Mouse (Mus musculus) urinary bladder, postnatal 14 days (tissue): ENCODE measurements around the gene Gm38655.
"Not testable (repeated sequence)": the region's sequence is repeated elsewhere in the genome, so short reads cannot be mapped to it uniquely, and the experiment has no call there.

Experiments
- DNase-seq: peaks from one replicate; pipeline ENCODE4 v3.0.0; 2021; ENCODE audit warnings: low spot score

The Gm38655 gene

DNA sequence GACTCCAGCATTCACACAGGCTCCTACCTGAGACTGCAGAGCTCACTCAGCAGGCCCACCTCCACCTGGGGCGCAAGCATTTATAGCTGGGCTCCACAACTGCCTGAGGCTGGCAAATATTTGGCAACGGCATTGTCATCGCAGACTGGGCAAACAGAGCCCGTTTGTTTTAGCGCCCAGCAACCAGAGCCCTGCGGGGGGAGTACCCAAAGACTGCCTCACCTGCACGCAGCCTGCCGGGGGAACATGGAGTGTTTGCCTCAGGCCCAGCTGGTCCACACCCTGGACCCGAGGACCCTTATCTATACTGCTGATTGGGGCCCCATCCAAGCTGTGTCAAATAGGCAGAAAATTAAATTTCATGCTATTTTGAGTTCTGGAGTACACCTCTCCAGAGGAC lies at the start of gene Gm38655:
Gm38655 (minus strand) TSS at position 61 of the 400 bp plus-strand sequence.
- peak; percentile 46 for DNase-seq

DNA sequence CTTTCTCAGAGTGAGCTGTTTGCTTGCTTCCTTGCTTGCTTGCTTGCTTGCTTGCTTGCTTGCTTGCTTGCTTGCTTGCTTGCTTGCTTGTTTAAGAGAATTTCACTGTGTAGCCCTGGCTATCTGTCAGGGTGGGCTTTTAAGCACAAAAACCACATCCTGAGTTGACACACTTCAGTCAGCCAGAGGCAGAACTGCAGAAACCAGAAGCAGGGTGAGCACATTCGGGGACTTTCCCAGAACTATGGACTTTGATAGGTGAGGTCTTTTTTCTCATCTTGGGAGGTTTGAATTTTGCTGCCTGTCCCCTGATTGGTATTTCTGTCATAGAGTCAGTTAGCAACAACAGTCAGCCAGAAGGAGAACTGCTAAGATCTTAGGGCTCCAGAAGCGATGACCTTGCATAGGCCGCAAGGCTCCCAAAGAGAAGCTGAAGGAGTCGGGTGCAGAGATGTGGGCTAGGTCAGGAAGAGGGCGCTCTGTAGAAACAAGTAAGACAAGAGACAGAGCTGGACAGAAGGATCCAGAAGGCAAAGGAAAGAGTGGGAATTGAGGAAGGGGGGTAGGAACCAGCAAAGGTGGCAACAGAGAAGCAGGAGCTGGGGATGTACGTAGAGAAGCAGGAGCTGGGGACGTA lies 49.4 kb upstream of the Gm38655 start:
- no peak for DNase-seq

DNA sequence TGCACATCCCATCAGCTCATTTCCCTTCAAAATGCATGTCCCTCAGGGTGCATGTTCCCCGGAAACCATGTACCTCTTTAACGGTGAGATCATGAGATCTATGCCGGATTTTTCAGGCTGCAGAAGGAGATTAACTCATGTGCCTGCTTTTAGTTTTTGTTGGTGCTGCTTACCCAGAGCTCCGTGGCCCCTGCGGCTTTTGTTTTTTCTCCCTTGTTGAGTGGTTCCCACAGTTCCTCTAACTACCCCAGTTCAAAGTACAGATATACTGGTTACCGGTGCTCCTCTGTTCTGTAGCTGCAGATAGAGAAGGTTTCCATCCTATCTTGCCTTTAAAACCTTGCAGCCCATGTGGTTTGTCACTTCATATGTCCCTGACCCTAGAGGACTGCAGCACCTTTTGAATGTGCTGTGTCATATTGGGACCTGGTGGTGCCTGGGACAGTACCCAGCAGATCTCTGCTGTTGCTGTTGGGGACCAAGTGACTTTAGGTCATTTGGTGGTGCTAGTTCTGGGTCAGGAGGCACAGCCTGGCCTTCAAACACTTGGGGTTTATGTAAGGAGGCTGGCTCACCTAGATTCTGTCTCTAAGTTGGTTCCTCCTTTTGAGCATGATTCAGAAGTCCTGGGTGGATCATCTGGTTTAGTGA lies 47.8 kb upstream of the Gm38655 start:
- DNase-seq, result no peak

DNA sequence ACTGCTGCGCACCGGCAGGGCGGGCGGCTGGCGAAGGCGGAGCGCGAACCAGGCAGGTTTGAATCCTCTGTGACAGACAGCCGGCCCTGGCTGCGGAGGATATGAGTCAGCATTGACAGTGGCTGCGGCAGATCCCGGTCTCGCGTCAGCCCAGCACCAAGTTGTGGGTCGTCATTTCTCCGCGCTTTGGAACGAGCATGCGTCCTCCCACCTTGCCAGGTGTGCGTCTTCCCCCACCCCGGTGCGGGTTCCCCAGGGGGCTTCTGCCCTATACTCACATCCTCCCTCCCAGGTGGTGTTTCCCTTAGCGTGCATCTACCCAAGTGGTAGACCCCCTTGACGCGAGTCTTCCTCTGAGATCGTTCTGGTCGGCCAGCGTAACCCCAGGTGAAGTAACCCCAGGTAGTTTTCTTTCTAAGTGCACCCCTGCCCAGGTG lies 47.3 kb upstream of the Gm38655 start:
- DNase-seq, result not testable (repeated sequence)

DNA sequence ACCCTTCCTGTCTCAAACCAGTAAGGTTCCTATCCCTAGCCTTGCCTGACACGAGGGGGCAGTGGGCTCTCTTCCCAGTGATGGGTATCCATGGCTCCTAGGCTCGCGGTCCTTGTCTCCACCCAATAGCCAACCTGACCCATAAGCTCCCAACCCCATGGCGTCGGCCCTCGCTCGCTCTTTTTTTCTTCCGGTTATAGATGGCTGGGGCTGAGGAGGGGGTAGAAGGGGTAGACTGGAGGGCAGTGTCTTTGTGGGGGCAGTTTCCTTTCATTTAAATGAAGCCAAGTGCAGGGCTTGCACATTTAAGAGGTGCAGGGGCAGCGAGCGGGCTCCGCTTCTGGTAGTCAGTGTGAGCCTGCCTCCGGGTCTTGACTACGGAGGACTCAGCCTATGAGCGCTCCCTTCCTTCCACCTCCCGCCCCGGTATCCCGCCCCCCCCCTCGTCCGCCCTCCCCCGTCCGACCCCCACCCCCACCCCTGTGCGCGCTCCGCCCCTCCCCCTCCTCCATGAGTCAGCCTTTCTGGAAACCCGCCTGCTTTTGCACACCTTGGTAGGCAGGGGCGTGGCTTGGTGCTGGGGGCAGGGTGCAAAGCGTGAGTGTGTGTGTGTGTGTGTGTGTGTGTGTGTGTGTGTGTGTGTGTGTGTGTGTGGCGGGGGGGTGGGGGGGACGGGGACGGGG lies 46.7 kb upstream of the Gm38655 start:
- peak; percentile 81 for DNase-seq

DNA sequence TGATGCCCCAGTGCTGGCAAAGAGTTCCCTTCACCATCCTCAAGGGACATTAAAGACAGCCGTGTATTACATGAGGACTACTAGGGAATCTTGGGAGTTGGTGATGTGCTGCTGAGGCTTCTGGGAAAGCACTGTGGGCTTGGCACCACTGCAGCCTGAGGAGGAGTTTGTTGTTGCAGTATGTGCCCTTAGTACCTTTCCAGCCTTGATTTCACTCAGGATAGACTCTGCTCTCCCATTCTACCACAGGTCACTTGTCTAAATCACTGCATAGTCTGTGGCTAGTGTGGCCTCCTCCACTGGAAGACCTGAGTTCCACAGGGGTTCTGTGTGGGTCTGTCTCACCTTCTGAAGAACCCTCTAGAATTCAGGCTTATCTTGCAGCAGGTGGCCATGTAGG lies 45.5 kb upstream of the Gm38655 start:
- no peak for DNase-seq

DNA sequence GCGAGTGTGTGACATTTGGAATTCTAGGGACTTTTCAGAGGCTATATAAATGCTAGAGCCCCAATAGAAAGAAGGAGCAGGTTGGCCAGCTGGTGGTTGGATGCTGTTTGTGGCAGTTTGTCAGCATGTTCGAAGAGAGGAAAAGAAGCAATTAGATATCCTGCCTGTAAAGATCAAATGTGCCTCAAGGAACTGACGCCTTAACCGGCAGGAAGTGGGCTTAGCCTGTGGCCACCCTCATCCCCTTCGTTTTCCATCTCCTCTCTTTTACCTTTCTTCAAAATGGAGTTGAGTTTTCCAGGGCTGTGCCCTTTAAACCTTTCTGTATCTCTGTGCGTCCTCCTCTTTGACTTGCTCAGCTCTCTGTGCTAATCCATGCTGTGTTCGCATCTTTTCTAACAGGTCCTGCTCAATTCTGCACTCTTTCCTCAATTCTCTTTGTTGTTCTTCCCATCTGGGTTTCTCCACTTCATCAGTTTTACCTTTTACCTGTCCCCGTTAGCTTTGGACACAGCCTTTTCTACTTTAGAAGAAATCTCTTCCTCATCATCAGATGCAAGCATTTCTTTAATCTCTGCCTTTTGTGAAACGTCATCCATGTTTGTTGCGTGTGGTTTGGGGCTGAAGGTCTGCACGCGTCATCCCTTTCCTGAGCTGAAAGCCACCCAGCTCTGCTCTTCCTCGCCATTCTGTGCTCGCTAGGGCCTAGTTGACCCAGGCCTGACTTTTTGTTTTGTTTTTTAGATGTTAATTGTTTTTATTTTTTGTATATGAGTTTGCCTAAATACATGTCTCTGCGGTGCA lies 44.4 kb upstream of the Gm38655 start:
- no peak for DNase-seq

DNA sequence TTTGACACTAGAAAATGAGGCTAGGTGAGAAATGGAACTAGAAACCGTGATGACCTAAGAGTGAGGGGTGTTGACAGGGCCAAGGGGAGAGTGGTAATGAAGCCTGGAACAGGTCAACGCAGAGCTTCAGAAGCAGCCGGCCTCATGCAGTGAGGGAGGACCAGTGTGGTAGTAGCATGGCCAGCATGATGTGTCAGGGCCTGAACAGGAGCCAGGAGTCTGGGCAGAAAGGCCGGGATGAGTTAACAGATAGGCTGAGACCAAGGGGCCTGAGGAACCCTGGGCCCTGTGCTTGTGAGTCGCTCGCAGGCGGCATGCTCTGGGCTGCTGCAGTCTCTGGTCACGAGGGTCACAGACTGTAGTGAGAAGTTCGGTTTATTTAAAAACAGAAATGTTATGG lies 43.7 kb upstream of the Gm38655 start:
- DNase-seq, result no peak

DNA sequence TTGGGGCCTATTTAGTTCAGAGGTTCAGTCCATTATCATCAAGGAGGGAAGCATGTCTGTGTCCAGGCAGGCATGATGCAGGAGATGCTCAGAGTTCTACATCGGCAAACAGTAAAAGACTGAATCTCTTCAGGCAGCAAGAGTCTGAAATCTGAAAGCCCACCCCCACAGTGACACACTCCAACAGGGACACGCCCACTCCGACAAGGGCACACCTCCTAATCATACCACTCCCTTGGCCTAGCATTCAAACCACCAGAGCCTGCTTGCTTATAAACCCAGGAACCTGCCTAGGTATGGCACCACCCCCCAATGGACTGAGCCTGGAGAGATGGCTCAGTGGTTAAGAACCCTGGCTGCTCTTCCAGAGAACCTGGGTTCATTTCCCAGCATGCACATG lies 40.2 kb upstream of the Gm38655 start:
- DNase-seq, result no peak

DNA sequence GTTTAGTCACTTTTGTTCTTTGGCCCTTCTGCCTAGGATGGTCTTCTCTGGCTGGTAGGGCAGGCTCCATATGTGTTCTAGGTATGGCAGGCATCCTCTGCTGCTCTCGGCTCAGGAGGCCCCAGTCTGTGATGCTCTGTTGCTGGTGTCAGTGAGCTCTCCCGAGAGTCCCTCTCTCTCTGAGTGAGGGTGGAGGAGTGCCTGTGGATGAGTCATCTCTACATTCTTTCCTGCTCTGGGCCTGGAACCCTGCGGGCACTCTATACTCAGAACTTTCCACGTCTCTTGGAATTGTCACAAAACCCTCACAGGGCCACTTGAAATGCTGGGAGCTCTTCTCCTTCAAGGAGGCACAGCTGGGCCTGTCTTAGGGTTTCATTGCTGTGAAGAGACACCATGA lies 36.4 kb upstream of the Gm38655 start:
- no peak for DNase-seq

DNA sequence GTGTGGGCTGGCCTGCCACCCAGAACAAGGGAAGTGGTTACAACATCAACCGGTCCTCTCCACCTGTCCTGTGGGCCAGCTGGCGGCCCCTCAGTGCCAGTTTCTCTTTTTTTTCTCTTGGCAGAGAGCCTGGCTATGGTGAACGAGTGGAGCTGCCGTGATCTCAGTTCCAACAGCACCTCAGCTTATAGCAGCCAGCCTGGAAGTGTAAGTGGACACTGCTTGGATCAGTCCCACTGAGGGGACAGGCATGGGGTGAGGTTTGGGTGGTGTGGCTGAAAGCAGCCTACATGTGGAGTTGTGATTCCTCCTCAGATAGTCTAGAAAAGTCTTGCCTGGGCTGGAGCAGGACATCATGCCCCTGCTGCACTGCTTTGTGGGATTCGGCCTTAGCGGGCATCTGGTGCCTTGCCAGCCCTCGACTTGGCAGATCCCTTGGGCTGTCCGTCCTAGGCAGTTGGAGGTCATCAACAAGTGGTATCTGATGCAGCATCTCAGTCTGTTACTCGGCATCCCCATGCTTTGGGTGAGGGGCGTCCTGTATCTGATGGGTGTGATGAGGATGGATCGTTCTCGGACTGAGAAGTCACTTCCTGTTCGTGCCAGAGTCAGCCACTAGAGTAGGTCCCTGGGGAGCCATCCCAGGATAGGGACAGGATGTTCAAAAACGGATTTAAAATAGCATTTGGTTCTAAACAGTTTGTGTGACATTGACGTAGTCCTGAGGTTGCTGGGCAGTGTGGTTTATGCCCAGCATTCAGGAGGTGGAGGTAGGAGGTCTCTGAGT lies 35.6 kb upstream of the Gm38655 start:
- DNase-seq, result no peak

DNA sequence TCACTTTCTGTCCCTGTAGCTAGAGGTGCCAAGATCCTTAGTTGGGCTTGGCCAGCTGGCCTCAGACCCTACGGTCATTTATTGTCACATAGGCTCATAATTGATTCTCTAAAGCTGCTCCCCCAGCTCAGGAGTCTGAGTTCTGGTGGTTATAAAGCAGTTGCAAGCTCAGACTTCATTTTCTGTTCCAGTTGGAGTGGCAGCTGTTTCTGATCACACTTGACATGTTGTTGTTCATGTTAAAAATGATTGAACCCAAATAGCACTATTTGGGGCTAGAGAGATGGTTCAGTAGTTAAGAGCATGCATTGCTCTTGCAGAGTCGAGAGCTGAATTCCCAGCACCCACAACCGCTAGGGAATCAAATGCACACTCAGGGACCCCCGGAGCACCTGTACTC lies 34.7 kb upstream of the Gm38655 start:
- DNase-seq, result no peak

DNA sequence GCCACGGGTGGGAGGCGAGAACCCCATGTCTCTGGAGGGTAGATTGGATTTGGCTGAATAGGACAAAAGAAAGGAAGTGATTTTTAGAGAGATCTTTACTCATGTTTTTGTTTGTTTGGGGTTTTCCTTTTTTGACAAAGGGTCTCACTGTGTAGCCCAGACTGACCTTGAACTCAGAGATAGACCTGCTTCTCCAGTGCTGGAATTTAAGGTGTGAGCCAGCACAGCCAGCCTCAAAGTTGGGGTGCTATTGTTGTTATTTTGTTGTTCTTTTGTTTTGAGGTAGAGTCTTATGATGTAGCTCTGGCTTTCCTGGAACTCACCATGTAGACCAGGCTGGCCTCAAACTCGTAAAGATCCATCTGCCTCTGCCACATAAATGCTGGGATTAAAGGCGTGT lies 27.1 kb upstream of the Gm38655 start:
- DNase-seq, result no peak

DNA sequence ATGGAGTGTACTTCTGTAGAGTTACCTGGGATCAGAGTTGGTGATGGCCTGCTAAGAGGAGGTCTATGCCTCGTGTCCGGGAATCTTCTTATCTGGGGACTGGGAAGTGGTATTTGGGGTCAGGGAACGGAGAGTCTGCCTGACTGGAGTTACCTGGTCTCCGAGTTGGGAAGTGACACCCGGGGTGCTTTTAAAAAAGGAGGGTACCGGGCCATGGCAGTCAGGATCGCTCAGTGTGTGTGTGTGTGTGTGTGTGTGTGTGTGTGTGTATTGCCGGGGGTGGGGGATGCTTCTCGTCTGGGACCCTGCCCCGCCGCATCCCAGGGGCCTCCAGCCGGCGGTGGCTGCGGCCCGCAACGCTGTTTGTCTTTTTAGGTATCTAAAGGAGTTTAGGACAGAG lies 13.8 kb upstream of the Gm38655 start:
- DNase-seq, result no peak

DNA sequence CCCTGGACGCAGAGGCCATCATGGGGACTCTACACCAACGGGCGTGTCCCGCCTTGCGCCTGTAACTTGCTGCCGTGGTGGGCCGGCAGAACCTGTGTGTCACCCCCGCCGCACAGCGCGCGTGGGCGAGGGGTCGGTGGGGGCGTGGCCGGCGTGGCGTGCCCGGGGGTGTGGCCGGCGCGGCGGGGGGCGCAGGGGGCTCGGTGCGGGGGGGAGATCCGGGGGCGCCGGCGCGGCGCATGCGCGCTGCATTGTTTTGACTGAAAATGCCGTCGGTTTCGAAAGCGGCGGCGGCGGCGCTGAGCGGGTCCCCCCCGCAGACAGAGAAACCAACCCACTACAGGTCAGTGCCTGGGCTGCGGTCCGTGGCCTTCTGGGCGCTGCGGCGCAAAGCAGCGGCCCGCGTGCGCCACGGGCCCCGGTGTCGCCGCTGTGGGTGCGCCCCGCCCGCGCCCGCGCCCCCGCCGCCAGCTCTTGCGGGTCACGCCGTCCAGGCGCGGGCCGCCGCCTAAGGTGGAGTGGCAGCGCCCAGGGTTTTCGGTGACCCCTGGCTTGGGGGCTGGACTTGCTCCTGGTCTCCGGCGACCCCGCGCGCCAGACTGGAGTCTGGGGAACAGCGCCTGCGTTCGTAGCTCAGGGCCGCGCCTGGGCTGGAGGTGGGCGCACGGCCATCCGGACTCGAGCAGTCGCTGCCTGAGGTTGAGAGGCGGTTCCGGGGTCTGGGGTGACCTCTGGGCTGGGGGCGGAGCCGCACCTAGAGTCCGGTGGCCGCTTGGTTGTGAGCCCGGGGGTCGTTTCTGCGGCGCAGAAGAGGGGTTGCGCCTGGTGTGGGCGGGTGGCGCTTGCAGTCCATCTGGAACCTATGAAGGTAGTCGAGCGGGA lies 13.1 kb upstream of the Gm38655 start, which contains the start of gene Unkl:
Unkl (plus strand) TSS at position 248 of the 882 bp plus-strand sequence.
- peak; percentile 75 for DNase-seq

DNA sequence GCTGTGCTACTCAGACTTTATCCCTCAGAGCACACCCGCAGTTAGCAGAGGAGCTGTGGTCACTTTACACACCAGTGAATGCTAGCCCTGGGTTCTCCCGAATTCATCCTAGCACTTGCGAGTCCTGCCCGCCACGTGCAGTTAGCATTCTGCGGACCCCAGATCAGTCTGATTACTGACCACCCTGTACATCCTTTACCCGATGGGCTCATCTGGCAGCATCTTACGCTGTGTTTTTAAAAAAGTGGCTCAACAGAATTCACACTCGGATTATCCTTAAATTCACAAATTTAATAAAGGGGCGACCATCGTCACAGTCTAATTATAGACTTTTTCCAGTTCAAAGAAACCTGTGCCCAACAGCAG lies 12.5 kb upstream of the Gm38655 start:
- DNase-seq, result no peak

DNA sequence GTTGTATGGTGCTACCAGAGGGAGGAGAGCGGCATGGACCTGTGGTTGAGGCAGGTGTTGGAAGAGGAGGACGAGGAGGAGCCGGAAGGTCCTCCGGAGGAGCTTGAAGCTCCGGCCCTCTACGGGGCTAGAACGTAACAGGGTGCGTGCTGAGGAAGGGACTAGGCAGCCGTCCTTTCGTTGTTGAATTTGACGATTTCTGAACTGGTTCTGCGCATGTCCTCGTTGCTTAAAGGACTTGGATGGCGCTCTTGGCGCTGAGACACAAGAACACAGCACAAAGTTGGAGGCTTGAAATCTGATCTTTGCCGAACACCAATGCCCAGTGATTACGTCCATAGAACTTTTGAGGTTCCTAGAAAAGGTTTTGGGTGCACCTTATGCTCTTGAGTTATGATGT lies 9.7 kb upstream of the Gm38655 start:
- no peak for DNase-seq

DNA sequence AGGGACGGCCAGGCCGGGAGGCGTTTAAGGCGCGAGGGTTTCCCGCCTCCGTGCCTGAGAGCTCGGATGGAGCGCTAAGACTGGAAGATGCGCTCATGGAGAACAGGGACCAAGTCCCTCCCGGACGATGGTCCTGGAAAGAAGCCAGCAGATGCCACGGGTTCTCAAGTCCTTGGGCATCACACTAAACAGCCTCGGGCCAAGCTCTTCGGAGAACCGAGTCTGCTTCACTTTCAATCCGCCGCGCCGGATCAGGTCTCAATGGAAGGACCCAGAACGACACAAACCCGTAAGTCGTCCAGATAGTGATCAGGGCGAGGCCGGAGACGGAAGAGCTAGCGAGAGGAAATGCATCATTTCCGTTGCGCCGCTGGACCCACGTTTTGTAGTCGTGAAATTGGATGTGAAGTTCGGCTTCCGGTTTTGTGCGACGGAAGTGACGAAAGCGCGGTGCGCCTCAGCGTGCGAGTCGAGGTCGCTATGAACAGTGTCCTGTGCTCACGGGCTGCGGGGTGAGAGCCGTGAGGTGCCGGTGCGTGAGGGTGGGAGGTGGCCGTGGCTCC lies 8.9 kb upstream of the Gm38655 start, which contains the start of gene BC003965:
BC003965 (plus strand) TSS at position 426 of the 563 bp plus-strand sequence.
- peak; percentile 99 for DNase-seq

DNA sequence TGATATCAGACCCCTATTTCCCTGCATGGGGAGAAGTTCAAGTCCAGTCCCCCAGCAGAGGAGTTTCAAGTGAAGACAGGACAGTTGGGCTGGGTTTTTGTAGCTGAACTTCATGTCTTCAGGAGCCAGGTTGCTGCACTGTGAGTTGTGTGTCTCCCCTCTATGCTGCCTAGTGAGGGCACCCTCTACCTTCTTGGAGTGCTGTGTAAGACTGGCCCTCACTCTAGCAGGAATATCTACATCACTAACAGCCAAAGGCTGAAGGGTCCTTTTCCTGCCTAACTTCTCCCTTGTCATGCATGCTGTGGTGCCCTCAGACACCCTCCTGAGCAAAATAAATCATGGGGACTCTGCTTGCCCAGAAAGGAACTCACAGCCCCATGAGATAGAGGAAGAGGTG lies 8.0 kb upstream of the Gm38655 start:
- no peak for DNase-seq

DNA sequence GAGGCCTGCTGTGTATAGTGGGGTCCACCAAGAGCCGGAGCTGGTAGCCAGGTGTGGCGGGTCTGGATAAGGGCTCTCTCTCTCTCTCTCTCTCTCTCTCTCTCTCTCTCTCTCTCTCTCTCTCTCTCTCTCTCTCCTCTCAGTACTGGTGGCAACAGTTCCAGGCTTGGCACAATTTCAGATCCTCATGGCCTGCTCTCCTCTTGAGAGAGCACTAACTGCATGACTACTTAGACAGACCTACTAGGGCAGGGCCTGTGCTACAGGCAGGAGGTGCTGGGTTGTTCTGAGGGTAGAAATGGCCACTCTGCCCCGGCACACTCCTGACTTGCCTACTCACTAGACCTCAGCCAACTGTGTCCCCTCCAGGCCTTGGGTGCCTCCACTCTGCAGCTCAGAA lies 2.7 kb downstream of the Gm38655 start:
- no peak for DNase-seq
